Mouse (Mus musculus): ENCODE results near the gene Tbc1d13.

The Tbc1d13 gene

DNA sequence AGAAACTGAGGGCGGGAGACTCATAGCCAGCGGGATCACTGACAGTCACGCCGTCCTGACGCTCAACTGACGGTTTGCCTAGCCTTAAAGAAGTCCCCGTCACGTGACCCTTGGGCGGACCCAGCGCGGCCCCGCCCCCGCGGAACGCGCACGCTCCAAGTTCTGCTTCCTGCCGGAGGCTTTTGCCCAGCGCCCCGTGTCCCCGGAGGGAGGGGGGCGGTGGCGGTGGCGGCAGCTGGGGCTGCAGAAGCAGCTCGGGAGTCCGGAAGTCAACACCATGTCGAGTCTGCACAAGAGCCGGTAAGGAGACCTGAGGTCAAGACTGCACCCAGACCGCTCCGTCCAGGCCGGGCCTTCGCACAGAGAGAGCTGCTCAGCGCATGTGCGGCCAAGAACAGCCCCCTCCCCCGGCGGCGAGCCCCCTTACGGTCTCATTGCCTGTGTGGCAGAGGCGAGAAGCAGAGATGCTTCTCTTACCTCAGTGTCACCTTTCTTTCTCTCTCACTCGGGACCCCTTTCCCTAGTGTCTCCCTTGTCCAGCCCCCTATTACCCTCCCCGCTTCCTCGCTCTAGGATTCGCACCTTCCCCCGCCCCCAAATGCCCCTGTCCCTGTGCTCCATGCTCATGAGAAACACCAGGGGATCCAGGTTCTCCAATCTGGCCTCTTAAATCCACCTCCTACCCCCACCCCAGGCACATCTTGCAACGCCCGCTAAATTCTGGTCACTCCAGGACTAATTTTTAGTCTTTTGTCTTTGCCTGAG lies at the start of gene Tbc1d13:
Tbc1d13 (plus strand) TSS at position 134 of the 765 bp plus-strand sequence.
- DNase-seq (ENCODE audit: low spot score) = peak; percentile 97

DNA sequence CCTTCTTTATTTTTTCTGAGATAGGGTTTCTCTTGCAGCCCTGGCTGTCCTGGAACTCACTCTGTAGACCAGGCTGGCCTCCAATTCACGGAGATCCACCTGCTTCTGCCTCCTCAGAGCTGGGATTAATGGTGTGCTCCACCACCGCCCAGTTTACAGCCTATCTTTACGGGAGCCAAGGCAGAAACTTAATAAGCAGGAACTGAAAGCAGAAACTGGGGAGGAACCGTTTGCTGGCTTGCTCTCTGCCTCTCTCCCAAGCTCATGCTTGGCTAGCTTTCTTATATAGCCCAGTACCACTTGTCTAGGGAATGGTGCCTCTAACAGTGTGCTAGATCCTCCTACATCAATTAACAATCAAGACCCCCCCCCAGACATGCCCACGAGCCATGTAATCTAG lies 49.4 kb upstream of the Tbc1d13 start:
- DNase-seq (ENCODE audit: low spot score) = no peak

DNA sequence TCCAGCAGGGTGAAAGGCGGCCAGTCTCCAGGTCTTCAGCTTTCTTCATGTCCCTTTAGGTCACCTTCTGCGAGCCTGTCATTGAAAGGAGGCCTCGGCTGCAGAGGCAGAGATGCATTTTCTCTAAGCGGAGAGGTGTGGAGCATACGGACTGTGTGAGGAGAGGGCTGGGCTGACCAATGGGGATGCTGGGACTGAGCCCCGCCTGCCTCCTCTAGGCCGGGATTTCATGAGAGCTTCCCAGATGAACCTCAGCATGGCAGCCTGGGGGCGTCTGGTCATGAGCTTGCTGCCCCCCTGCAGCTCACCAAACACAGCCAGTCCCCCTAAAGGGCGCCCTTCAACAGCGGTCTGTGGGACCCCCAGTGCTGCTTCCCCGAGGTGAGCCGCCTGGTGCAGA lies 48.9 kb upstream of the Tbc1d13 start:
- no peak for DNase-seq (ENCODE audit: low spot score)

DNA sequence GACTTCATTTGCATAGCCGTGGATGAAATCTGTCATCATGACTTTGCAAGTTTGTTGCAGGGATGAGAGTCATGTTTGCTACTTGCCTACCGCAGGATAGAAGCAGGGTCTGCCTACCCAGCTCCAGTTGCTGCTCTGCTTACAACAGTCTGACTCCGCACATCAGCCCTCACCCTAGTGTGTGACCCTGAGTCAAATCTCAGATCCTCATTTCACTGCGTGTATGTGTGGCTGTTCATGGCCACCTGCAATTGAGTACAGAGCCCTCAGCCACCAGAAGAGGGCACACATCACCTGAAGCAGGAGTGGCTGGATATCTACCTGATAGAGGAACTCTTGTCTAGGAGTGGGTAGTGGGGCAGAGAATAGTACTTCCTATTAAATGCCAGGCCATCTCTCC lies 46.2 kb upstream of the Tbc1d13 start:
- DNase-seq (ENCODE audit: low spot score) = no peak

DNA sequence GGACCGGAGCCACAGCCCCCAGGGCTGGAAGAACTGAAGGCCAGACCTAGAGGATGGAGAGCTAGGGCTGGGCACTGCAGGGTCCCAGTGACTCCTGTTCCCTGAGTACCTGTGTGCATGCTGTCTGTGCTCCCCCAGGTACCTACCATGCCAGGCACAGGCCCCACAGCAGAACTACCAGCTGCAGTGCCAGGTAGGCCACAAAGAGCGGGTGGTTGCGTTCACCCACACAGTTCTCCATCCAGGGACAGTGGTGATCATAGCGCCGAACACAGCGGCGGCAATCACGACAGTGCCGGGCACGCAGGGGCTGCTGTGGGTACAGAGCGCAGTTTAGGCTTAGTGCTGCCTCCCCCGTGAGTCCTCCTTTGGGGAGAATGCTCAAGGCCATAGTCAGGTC lies 42.0 kb upstream of the Tbc1d13 start:
- DNase-seq (ENCODE audit: low spot score) = no peak

DNA sequence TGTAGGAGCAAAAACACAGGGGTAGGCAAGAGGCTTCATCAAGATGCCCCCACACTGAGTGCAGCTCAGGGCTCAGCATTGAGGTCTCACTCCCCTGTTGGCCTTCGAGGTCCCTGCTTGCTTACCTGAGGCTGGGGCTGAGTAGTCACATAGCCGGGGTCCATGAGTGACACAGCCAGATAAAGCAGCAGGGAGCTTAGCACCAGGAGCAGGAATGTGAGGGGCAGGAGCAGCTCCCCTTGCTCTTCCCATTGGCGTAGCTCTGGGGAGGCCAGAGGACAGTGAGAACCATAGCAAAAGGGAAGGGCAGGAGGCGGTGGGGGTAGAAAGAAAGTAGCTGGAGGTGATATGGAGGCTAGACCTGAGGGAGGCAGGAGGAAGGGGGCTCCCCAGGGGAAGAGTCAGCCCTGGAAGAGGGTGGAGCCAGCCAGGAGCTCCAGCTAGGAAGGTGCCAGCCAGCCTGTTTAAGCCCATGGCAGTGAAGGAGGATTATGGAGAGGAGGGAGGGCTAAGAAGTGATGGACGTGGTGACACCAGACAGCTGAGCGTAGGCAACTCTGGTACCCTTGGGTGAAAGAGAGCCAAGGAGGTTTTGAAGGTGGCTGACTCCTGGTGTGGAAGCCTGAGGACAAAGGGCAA lies 41.1 kb upstream of the Tbc1d13 start:
- no peak for DNase-seq (ENCODE audit: low spot score)

DNA sequence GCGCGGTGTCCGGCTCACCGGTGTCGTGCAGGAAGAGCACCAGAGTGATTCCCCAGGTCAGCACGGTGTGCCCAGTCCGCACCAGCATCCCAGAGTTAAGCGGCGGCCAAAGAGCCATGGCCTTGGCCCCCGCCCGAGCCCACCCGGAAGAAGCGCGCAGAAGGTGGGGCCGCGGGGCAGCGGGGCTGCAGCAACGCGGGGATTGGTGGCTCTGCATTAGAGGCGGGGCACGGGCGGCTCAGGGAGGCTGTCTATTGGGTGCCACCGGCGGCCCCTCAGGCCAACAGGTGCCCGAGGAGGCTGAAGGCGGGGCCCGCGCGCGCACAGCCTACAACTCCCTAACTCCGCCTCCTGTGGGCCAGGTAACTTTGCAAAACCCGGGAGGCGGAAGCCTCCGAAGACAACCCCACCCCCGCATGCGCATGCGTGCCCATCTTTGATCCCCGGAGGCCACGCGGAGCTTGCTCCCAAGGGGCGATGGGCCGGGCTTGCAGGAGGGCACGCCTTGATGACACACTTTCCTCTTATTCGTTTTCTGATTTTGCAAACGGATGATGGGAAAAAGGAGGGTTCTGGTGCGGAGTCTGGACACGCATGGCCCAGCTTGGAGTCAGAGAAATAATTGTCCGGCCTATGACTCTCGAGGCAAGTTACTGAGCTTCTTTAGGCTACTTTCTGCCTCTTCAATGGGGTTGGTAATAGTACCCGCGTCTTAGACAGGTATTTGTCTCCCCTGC lies 39.9 kb upstream of the Tbc1d13 start, which contains the start of gene Zdhhc12:
Zdhhc12 (minus strand) TSS at position 178 of the 737 bp plus-strand sequence.
- DNase-seq (ENCODE audit: low spot score) = peak; percentile 79

DNA sequence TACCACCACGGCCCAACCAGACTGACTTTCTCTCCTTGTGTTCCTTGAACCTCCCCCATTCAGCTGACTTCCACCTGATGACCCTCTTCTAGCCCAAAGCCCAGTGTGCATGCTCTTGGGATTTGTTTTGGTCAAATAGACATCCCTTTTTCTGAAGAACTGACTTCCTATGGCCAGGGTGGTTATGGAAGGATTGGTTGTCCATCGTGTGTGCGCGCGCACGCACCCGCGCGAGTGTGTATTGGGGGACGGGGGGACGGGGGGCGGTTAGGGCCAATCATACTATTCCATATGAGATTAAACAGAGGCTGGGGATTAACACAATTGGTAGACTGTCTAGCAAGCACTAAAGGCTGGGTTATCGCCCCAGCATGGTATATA lies 39.3 kb upstream of the Tbc1d13 start:
- no peak for DNase-seq (ENCODE audit: low spot score)

DNA sequence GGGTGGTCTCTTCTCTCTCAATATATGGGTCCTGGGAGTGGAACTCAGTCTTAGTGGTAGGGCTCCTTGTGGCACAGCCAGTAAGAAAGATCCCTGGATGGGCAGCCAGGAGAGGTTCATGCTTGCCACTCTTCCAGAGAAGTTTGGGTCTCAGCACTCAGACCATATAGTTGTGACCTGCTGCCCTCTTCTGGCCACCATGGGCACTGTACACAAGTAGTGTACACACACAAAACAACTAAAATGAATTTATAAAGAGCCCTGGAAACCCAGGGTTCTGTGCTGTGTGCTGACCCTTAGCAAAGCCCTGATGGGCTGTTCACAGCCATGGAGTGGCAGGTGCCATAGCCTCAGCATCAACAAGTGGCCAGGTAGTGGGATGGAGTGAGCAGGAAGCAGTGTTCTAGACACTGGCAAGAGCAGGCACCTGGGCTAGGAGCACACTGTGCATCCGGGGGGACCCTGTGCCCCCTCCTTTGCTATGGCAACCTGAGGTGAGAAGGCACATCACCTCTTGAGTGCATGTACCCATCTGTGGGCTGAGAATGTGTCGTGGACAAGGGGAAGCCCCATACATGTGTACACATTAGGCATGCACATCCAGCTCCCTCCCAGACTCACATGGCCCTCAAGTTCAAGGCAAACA lies 37.5 kb upstream of the Tbc1d13 start:
- DNase-seq (ENCODE audit: low spot score) = no peak

DNA sequence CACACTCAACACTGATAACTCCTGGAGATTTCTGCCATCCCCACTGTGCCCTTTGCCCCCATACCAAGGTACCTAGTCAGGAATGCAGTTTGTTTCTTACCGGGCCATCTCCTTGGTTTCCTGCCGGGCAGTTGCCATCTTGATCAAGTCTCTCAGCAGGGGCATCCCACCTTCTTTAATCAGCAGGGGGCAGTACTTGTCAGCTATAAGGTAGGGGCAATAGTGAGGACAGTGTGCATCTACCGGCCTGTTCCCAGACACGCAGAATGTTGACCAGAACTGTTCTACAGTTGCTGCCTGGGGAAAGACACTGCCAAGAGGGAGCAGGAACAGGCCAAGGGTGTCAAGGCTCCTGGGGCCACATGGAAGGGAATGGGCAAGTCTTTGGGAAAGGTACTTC lies 33.3 kb upstream of the Tbc1d13 start:
- no peak for DNase-seq (ENCODE audit: low spot score)

DNA sequence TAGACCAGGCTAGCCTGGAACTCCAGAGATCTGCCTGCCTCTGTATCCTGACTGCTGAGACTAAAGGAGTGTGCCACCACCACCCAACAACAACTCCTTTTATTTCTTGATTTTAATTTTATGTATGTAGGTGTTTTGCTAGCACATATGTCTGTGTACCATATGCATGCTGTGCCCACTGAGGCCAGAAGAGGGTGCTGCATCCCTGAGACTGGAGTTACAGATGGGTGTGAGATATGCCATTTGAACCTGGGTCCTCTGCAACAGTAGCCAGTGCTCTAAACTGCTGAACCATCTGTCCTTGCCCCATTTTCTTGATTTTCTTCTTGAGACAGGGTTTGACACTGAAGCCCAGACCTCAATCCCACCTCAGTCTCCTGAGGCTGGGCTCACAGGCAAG lies 27.2 kb upstream of the Tbc1d13 start:
- DNase-seq (ENCODE audit: low spot score) = peak; percentile 46

DNA sequence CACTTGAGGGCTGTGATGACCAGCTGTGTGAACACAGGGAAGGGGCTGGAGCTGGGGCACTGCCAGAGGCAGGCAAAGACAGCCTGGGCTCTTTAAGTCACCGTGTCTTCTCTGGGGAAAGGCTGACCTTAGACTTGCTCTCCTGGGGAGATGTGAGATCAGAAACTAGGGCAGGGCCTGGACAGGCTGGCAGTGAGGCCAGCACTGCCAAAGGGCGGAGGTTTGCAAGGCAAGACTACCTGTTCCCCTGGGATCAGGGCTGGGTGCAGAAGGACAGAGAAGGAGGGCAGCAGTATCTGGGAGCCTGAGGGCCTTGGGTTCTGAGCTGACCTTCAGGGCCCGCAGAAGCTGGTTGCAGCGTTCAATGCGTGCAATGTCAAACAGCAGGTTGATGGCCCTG lies 25.9 kb upstream of the Tbc1d13 start:
- DNase-seq (ENCODE audit: low spot score) = no peak

DNA sequence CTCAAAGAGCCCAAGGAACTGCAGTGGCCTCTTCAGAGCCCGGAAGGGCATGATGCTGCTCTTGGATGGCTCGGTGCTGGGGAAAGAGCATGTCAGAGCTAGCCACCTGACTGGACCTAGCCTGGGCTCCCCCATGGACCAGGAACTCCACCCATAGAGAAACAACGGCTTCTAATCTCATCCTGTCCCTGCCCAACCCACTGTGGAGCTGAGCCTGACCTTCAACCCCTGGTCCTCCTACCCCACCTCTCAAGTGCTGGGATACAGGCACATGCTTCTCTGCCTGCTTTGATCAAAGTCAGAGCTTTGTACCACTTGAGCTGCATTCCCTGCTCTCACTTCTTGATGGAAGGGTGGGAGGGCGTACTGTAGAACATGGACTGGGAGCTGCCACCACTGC lies 25.3 kb upstream of the Tbc1d13 start:
- no peak for DNase-seq (ENCODE audit: low spot score)

DNA sequence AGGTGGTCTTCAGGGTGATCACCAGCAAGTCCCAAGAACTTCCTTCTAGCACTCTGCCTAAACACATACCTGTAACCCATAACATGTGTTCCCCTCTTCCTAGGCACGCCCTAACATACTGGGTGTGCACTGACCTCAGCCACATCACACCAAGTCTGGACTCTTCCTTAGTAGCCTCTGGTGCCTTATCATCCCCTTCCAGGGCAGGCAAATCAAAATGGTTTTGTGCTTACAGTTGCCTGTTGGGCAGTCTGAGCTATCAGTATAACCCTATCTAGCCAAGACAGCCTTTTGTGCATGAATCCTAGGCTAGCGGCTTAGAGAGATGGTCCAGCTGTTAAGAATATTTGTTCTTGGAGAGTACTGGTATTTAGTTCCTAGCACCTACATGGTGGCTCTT lies 22.0 kb upstream of the Tbc1d13 start:
- DNase-seq (ENCODE audit: low spot score) = no peak

DNA sequence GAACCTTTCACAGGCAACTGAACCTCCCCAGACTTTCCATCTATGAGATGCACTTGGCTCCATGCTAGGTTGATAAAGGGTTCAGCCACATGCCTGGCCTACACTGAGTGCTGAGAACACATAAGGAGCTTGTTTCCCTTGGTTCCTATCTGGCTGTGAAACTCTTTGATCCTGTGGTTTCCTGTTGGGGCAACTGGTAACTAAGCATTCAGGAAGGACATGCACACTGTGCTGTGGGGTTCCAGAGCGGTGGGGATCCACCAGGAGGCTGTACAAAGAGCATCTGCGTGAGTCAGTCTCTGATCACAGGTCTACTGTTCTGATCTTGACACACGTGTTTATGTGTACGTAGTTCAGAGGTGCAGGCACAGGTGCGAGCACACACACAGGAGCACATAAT lies 21.0 kb upstream of the Tbc1d13 start:
- no peak for DNase-seq (ENCODE audit: low spot score)

DNA sequence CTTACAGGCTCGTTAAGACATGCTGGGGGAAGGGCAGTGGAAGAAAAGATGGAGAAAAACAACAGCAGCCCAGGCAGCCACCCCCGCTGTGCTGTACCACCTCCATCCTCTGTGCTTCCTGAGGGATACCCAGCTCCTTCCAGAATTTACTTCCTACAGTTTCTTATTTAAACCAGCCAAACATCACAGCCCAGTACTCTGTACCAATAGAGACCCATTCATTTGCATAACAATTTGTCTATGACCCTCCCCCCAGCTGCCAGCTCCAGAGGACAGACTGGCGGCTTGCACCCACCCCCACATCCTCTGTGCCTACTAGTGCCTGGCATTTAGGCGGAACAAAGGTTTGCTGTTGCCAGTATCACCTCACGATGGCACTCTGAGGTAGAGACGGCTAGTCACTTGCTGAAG lies 13.9 kb upstream of the Tbc1d13 start:
- DNase-seq (ENCODE audit: low spot score) = peak; percentile 74

DNA sequence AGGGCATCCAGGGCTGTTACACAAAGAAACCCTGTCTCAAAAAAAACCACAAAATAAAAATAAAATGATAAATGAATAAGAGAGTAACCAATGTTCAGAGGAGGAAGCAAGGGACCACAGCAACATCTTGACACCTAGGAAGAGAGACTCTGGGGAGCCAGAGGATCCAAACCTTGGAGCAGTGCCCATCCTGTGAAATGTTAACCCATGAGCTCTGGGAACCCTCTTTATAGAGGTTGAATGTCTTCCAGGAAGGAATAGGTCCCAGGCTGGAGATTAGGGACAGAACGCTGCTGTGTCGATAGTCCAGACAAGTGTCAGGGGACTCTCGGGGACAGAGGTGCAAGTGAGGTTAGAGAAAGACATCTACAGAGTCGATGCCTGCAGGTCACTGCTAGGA lies 13.3 kb upstream of the Tbc1d13 start:
- DNase-seq (ENCODE audit: low spot score) = no peak

DNA sequence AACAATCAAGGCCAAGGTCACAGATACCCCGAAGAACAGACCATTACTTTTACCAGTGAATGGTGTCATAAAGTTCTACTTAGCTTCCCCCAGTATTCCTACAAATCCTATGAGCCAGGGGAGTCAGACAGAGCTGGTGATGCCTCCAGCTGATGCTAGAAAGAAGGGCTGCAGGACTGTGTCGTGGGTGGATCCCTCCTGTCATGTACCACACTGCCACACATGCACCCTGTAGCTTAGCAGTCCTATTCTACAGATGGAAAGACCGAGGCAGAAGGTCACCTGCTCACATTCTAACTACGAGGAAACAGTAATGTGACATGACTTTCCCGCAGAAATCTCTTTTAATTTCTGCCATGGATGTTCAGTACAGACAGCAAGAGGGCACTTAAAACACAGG lies 10.8 kb upstream of the Tbc1d13 start:
- no peak for DNase-seq (ENCODE audit: low spot score)

DNA sequence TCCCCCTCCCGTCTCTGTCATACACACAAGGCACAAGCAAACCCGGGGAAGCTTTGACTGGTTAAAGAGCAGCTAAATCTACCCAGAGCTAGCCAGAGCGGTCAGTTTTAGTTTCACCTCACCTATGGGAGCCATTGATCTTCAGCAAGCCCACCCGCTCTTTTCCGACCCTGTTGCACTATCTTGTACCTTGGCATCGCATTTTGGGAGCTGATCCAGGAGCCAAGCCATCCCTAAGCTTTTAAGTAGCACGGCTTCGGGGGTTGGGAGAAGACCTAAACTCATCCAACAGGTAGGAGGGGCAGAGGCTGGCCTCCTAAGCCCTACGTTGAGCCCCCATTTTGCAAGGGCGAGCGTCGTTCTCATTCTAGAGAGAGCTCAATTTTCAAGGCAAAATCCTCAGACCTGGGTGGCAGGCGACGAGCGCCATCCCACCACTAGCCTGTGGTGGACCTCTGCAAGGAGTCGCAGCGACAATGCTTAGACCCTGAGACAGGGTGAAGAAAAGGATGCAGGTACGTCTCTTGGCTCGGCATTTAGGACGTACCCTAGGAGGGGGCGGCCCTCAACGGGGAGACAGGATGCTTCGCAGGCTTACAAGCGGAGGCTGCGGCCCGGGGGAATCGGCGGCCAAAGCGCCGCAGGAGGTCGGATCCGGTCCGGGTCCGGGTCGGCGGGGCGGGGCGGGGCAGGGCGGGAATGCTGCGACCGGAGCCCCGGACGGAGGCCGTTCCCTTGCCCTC lies 9.6 kb upstream of the Tbc1d13 start:
- no peak for DNase-seq (ENCODE audit: low spot score)

DNA sequence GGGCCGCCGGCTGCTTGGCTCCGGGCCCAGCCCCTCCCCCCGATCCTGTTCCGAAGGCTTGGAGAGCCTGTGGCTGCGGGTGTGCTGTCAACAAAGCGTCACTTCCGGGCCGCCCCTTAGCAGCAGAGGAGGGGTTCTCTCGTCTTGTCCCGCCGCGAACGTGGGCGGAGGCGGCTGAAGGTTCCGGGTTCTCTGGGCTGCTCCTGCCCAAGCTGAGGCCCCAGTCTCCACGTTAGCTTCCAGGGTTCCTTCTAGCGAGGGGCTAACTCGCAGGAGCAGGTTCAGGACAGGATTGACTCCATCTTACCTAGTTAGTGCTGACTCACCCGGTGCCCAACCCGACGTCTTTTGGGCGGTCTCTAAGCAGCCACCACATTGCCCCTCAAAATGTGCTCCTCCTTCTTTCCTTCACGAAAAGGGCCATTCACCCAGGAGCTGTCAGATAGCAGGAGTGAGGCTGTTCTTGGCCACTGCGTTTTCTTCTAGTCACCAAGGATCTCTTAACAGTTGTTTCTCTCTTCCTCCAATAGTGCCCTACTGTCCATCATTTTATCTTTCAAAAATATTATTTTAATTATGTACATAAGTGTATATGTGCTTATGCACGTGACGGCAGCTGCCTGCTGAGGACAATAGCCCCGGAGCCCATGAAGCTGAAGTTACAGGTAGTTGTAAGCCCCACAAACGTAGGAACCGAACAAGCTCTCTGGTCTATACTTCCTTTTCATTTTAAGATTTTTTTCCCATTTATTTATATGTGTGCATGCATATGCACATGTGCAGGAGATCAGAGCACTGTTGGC lies 8.9 kb upstream of the Tbc1d13 start, which contains the start of gene Zer1:
Zer1 (minus strand) TSS at position 114 of the 803 bp plus-strand sequence.
- peak; percentile 80 for DNase-seq (ENCODE audit: low spot score)

DNA sequence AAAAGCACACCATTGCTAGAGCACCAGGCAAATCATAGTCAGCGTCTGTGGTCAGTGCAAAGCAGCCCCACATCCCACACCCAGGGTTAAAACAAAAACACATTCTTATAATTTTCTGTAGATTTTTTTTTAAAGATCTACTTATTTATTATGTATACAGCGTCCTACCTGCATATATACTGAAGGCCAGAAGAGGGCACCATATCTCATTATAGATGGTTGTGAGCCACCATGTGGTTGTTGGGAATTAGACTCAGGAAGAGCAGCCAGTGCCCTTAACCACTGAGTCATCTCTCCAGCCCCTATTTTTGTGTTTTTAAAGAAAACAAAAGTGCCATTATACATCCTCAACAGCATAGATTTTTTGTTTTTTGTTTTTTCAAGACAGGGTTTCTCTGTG lies 4.8 kb upstream of the Tbc1d13 start:
- peak; percentile 41 for DNase-seq (ENCODE audit: low spot score)

Measured in layer of hippocampus, adult 9-10 months (tissue).